Mouse (Mus musculus): ENCODE measurements around the gene Gm20747. TPM values are rescaled to one million over a fixed set of nuclear protein-coding genes. Genes with fewer than 3 reads are reported as not detected.

Gene Gm20747
- polyA plus RNA-seq (2012; rRNA removed) = not detected in 2 replicates

GRCm38 (mm10) chrY:53418191-53418590 is at the start of gene Gm20747:
Gene Gm20747 (minus strand): TSS chrY:53418291.

